Mouse (Mus musculus): ENCODE data around the gene Camk1. TPM values are rescaled to one million over a fixed set of nuclear protein-coding genes. Genes with fewer than 3 reads are reported as not detected.

Camk1 gene
- polyA plus RNA-seq, 1 experiment, result 0.19 TPM

GRCm38 (mm10) chr6:113330547-113330946 lies 13.2 kb downstream of the Camk1 start:
- no peak overlapping the region for H3K4me3 ChIP-seq (replicated peaks)
- H3K4me1 ChIP-seq (ENCODE audit: control insufficient read depth), result peaks cover 30% of the 10 kb centered on the region
- no peaks in the 10 kb centered on the region for H3K27me3 ChIP-seq (ENCODE audit: control insufficient read depth)
- H3K9me3 ChIP-seq (ENCODE audit: control insufficient read depth, low read length), result no peaks in the 10 kb centered on the region
- H3K36me3 ChIP-seq (ENCODE audit: control insufficient read depth), result peaks cover 60% of the 10 kb centered on the region
- TF ChIP-seq TAL1 (IDR thresholded peaks at IDR 0.05; ENCODE audit: low read length), result no peak
- TF ChIP-seq GATA1 (IDR thresholded peaks at IDR 0.05; ENCODE audit: low read length), result no peak

GRCm38 (mm10) chr6:113329396-113329795 lies 14.4 kb downstream of the Camk1 start:
- TF ChIP-seq TAL1 (IDR thresholded peaks at IDR 0.05; ENCODE audit: low read length) (no peak), GATA1 (IDR thresholded peaks at IDR 0.05; ENCODE audit: low read length) (no peak)
- H3K4me3 ChIP-seq (replicated peaks), result no peak overlapping the region
- peaks cover 34% of the 10 kb centered on the region for H3K4me1 ChIP-seq (ENCODE audit: control insufficient read depth)
- H3K36me3 ChIP-seq (ENCODE audit: control insufficient read depth), result peaks cover 60% of the 10 kb centered on the region
- H3K9me3 ChIP-seq (ENCODE audit: control insufficient read depth, low read length), result no peaks in the 10 kb centered on the region
- H3K27me3 ChIP-seq (ENCODE audit: control insufficient read depth), result no peaks in the 10 kb centered on the region

- peak within 1 kb of the TSS; percentile 92 for H3K4me3 ChIP-seq (replicated peaks)
- peaks cover 34% of the 10 kb centered on the region for H3K4me1 ChIP-seq (ENCODE audit: control insufficient read depth)
- no peaks in the 10 kb centered on the region for H3K27me3 ChIP-seq (ENCODE audit: control insufficient read depth)
- H3K36me3 ChIP-seq (ENCODE audit: control insufficient read depth), result peaks cover 67% of the 10 kb centered on the region
- H3K9me3 ChIP-seq (ENCODE audit: control insufficient read depth, low read length), result no peaks in the 10 kb centered on the region
- no peak for TF ChIP-seq GATA1 (IDR thresholded peaks at IDR 0.05; ENCODE audit: low read length)
- TF ChIP-seq TAL1 (IDR thresholded peaks at IDR 0.05; ENCODE audit: low read length), result no peak
These were observed 17.1 kb downstream of the Camk1 start, which contains the start of gene Ogg1 for GRCm38 (mm10) chr6:113326533-113327315. TSS of gene Ogg1 (plus strand) at chr6:113326972.

GRCm38 (mm10) chr6:113315972-113316371 lies 27.8 kb downstream of the Camk1 start:
- Histone ChIP-seq H3K4me1 (ENCODE audit: control insufficient read depth) (no peaks in the 10 kb centered on the region; the same call in 1 of the 2 replicates), H3K9me3 (ENCODE audit: control insufficient read depth, low read length) (no peaks in the 10 kb centered on the region), H3K27me3 (ENCODE audit: control insufficient read depth) (no peaks in the 10 kb centered on the region), H3K4me3 (replicated peaks) (no peak overlapping the region), H3K36me3 (ENCODE audit: control insufficient read depth) (peaks cover 99% of the 10 kb centered on the region)
- TF ChIP-seq TAL1 (IDR thresholded peaks at IDR 0.05; ENCODE audit: low read length) (no peak), GATA1 (IDR thresholded peaks at IDR 0.05; ENCODE audit: low read length) (no peak)

GRCm38 (mm10) chr6:113308141-113308540 lies 35.6 kb downstream of the Camk1 start:
- H3K36me3 ChIP-seq (ENCODE audit: control insufficient read depth), result peaks cover 44% of the 10 kb centered on the region
- peaks cover 39% of the 10 kb centered on the region for H3K4me1 ChIP-seq (ENCODE audit: control insufficient read depth)
- H3K4me3 ChIP-seq (replicated peaks), result peak overlapping the region; percentile 89
- H3K9me3 ChIP-seq (ENCODE audit: control insufficient read depth, low read length), result no peaks in the 10 kb centered on the region
- peaks cover 5% of the 10 kb centered on the region for H3K27me3 ChIP-seq (ENCODE audit: control insufficient read depth)
- no peak for TF ChIP-seq GATA1 (IDR thresholded peaks at IDR 0.05; ENCODE audit: low read length)
- TF ChIP-seq TAL1 (IDR thresholded peaks at IDR 0.05; ENCODE audit: low read length), result no peak

GRCm38 (mm10) chr6:113307481-113308121 lies 36.2 kb downstream of the Camk1 start:
- Histone ChIP-seq H3K4me3 (replicated peaks) (peak overlapping the region; percentile 89), H3K4me1 (ENCODE audit: control insufficient read depth) (peaks cover 39% of the 10 kb centered on the region), H3K36me3 (ENCODE audit: control insufficient read depth) (peaks cover 38% of the 10 kb centered on the region), H3K9me3 (ENCODE audit: control insufficient read depth, low read length) (no peaks in the 10 kb centered on the region), H3K27me3 (ENCODE audit: control insufficient read depth) (peaks cover 5% of the 10 kb centered on the region)
- no peak for TF ChIP-seq GATA1 (IDR thresholded peaks at IDR 0.05; ENCODE audit: low read length)
- no peak for TF ChIP-seq TAL1 (IDR thresholded peaks at IDR 0.05; ENCODE audit: low read length)

- no peaks in the 10 kb centered on the region for H3K9me3 ChIP-seq (ENCODE audit: control insufficient read depth, low read length)
- peaks cover 32% of the 10 kb centered on the region for H3K36me3 ChIP-seq (ENCODE audit: control insufficient read depth)
- H3K4me1 ChIP-seq (ENCODE audit: control insufficient read depth), result peaks cover 39% of the 10 kb centered on the region
- peaks cover 5% of the 10 kb centered on the region for H3K27me3 ChIP-seq (ENCODE audit: control insufficient read depth)
- TF ChIP-seq GATA1 (IDR thresholded peaks at IDR 0.05; ENCODE audit: low read length), result no peak
- no peak for TF ChIP-seq TAL1 (IDR thresholded peaks at IDR 0.05; ENCODE audit: low read length)
- peak within 1 kb of the TSS; percentile 89 for H3K4me3 ChIP-seq (replicated peaks)
These were observed 36.8 kb downstream of the Camk1 start, which contains the start of gene Brpf1 for GRCm38 (mm10) chr6:113306986-113307349. TSS of gene Brpf1 (plus strand) at chr6:113307137.

GRCm38 (mm10) chr6:113306322-113306985 lies 37.3 kb downstream of the Camk1 start:
- peak overlapping the region; percentile 89 for H3K4me3 ChIP-seq (replicated peaks)

GRCm38 (mm10) chr6:113302258-113302657 lies 41.5 kb downstream of the Camk1 start:
- Histone ChIP-seq H3K36me3 (ENCODE audit: control insufficient read depth) (no peaks in the 10 kb centered on the region), H3K9me3 (ENCODE audit: control insufficient read depth, low read length) (no peaks in the 10 kb centered on the region), H3K27me3 (ENCODE audit: control insufficient read depth) (peaks cover 5% of the 10 kb centered on the region), H3K4me3 (replicated peaks) (no peak overlapping the region), H3K4me1 (ENCODE audit: control insufficient read depth) (peaks cover 9% of the 10 kb centered on the region)
- TF ChIP-seq GATA1 (IDR thresholded peaks at IDR 0.05; ENCODE audit: low read length) (no peak), TAL1 (IDR thresholded peaks at IDR 0.05; ENCODE audit: low read length) (no peak)

More at GRCm38 (mm10) chr6:113306322-113306985, 37.3 kb downstream of the Camk1 start:
- Histone ChIP-seq H3K36me3 (ENCODE audit: control insufficient read depth) (peaks cover 27% of the 10 kb centered on the region), H3K9me3 (ENCODE audit: control insufficient read depth, low read length) (no peaks in the 10 kb centered on the region), H3K27me3 (ENCODE audit: control insufficient read depth) (peaks cover 5% of the 10 kb centered on the region), H3K4me1 (ENCODE audit: control insufficient read depth) (peaks cover 39% of the 10 kb centered on the region)
- TF ChIP-seq GATA1 (IDR thresholded peaks at IDR 0.05; ENCODE audit: low read length), result 0 out of 2 replicates have a peak, but pooled peaks have one; percentile 20
- no peak for TF ChIP-seq TAL1 (IDR thresholded peaks at IDR 0.05; ENCODE audit: low read length)

Measured in erythroblast, embryonic 14.5 days (primary cell).